Mouse (Mus musculus) mature B cell (primary cell): ENCODE data around the gene Tead2.

Source experiments
- in situ Hi-C: fragments of 300-500 bp; cut with MboI; formaldehyde crosslinking; loops from 2 replicates; pipeline ENCODE4 v1.14.3; 2019

Gene Tead2

GRCm38 (mm10) chr7:45191803-45192363, 23.7 kb upstream of the Tead2 start:
- in situ Hi-C loops = no loop called here

GRCm38 (mm10) chr7:45192585-45193310, 22.8 kb upstream of the Tead2 start:
- in situ Hi-C loops = no loop called here

- in situ Hi-C loops = no loop called here
These were observed 22.1 kb upstream of the Tead2 start for GRCm38 (mm10) chr7:45193406-45193805.

- in situ Hi-C loops = no loop called here
These were observed 21.4 kb upstream of the Tead2 start for GRCm38 (mm10) chr7:45193871-45194785.

- in situ Hi-C loops = no loop called here
These were observed 20.0 kb upstream of the Tead2 start for GRCm38 (mm10) chr7:45195341-45196175.

GRCm38 (mm10) chr7:45196176-45196535, 19.4 kb upstream of the Tead2 start:
- in situ Hi-C loops = no loop called here

GRCm38 (mm10) chr7:45196994-45197393, 18.6 kb upstream of the Tead2 start:
- in situ Hi-C loops = no loop called here

GRCm38 (mm10) chr7:45198435-45198834, 17.1 kb upstream of the Tead2 start:
- in situ Hi-C loops = no loop called here

GRCm38 (mm10) chr7:45198961-45199360, 16.6 kb upstream of the Tead2 start:
- in situ Hi-C loops = no loop called here

- in situ Hi-C loops = no loop called here
These were observed 12.9 kb upstream of the Tead2 start for GRCm38 (mm10) chr7:45202654-45203053.

- in situ Hi-C loops = no loop called here
These were observed 11.0 kb upstream of the Tead2 start, which contains the start of gene Ccdc155 for GRCm38 (mm10) chr7:45204380-45205143. Ccdc155 (minus strand) TSS chr7:45204892.

GRCm38 (mm10) chr7:45208260-45208659, 7.3 kb upstream of the Tead2 start:
- in situ Hi-C loops = no loop called here

- in situ Hi-C loops = no loop called here
These were observed 4.5 kb upstream of the Tead2 start for GRCm38 (mm10) chr7:45211070-45211469.

GRCm38 (mm10) chr7:45211851-45212251, 3.7 kb upstream of the Tead2 start, which contains the start of gene Dkkl1:
Dkkl1 (minus strand) TSS chr7:45212147.
- in situ Hi-C loops = no loop called here

- in situ Hi-C loops = no loop called here
These were observed 3.2 kb upstream of the Tead2 start for GRCm38 (mm10) chr7:45212356-45212755.

- in situ Hi-C loops = no loop called here
These were observed 1.8 kb upstream of the Tead2 start for GRCm38 (mm10) chr7:45213708-45214107.

- in situ Hi-C loops = no loop called here
These were observed 1.1 kb downstream of the Tead2 start for GRCm38 (mm10) chr7:45216442-45217183.

- in situ Hi-C loops = no loop called here
These were observed 6.1 kb downstream of the Tead2 start for GRCm38 (mm10) chr7:45221680-45222079.

GRCm38 (mm10) chr7:45224826-45225225, 9.3 kb downstream of the Tead2 start:
- in situ Hi-C loops = no loop called here

- in situ Hi-C loops = no loop called here
These were observed 10.9 kb downstream of the Tead2 start for GRCm38 (mm10) chr7:45226421-45226820.
